Mouse (Mus musculus): ENCODE results near the gene Gm43738. TPM values are rescaled to one million over a fixed set of nuclear protein-coding genes. Genes with fewer than 3 reads are reported as not detected.

Gene Gm43738
- polyA plus RNA-seq (2012; rRNA removed) = not detected in 2 replicates

DNA sequence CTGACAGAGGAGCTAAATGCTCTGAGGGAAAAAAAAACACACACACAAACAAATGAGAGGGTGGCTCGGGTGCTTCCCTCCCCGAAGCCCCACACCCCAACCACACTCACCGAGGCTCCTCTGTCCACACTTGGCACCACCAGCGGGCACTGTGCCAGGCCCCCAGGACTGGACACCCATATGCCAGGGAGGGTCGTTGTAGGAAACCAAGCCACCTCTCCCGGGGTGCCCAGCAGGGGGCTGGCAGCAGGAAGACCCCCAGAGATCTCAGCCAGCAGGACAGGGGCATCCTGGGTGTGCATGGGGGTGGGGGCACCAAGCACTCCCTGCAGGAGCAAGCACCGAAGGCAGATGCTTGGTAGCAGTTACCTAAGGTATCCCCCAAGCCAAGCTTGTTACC is at the start of gene Gm43738:
Gene Gm43738, minus strand, starts transcription at position 289 of the 400 bp plus-strand sequence.

GRCm38 (mm10) chr3:89135958-89136357 is 35.1 kb upstream of the Gm43738 start, which contains the start of gene Pklr:
Pklr (plus strand) TSS chr3:89136142.

DNA sequence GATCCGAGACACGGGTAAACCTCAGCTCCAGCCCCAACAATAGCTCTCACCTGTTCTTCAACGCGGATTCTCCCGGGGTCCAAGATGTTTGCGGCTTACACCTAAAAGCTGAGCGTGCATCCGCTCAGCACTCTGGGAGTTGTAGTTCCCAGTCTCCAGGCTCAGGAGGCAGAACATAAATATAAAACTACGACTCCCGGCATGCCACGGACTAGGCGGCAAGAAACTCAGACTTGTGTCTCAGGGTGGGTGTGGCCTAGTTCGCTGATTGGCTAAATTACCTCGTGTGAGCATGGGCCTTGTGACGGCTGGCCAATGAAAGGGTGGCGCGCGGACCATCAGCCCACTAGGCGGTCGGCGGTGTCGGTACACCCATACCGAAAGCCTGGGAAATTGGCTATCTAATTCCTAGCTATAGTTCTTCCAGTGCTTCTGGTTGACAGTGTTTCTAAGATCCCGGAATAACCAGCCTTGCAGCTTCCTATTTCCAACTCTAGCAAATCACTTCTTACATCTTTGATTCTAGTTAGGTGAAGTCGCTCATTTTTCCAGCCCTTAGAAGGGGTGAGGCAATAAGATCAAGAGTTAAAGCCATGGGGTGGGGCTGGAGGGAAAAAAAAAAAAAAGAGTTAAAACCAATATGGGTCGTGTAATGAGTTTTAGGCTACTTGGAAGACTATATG is 1.1 kb upstream of the Gm43738 start, which contains the start of gene Fdps:
Gene Fdps, minus strand, starts transcription at position 148 of the 683 bp plus-strand sequence.

GRCm38 (mm10) chr3:89093175-89093574 is 7.7 kb downstream of the Gm43738 start, which contains the start of gene Rusc1:
Rusc1 (minus strand) TSS chr3:89093311.

Other genes with a start within 250 kb of the Gm43738 start
- 36.6 and 45.7 TPM in 2 replicates for gene Msto1, start 187.1 kb downstream of the Gm43738 start, polyA plus RNA-seq (2012; rRNA removed)
- 16.6 and 20.0 TPM in 2 replicates for gene Ash1l, start 150.5 kb downstream of the Gm43738 start, polyA plus RNA-seq (2012; rRNA removed)
- 110 and 160 TPM in 2 replicates for gene Dap3, start 149.9 kb downstream of the Gm43738 start, polyA plus RNA-seq (2012; rRNA removed)
- 29.7 and 37.9 TPM in 2 replicates for gene Rusc1, start 7.8 kb downstream of the Gm43738 start, polyA plus RNA-seq (2012; rRNA removed)
- 185 and 198 TPM in 2 replicates for gene Fdps, start 860 bp upstream of the Gm43738 start, polyA plus RNA-seq (2012; rRNA removed)
- 9.5 and 14.9 TPM in 2 replicates for gene Pklr, start 35.0 kb upstream of the Gm43738 start, polyA plus RNA-seq (2012; rRNA removed)
- 10.2 and 12.0 TPM in 2 replicates for gene Hcn3, start 59.1 kb upstream of the Gm43738 start, polyA plus RNA-seq (2012; rRNA removed)
- gene Clk2, start 63.7 kb upstream of the Gm43738 start, polyA plus RNA-seq (2012; rRNA removed) = 106 and 144 TPM in 2 replicates
- gene Scamp3, start 76.4 kb upstream of the Gm43738 start, polyA plus RNA-seq (2012; rRNA removed) = 81.7 and 94.0 TPM in 2 replicates
- 45.5 and 48.4 TPM in 2 replicates for gene Fam189b, start 82.0 kb upstream of the Gm43738 start, polyA plus RNA-seq (2012; rRNA removed)
- gene Gba, start 101.8 kb upstream of the Gm43738 start, polyA plus RNA-seq (2012; rRNA removed) = 25.4 and 39.8 TPM in 2 replicates
- 106 TPM in 2 replicates for gene Thbs3, start 114.1 kb upstream of the Gm43738 start, polyA plus RNA-seq (2012; rRNA removed)
- gene Mtx1, start 126.0 kb upstream of the Gm43738 start, polyA plus RNA-seq (2012; rRNA removed) = 176 and 193 TPM in 2 replicates
- 11.6 and 12.3 TPM in 2 replicates for gene Muc1, start 128.0 kb upstream of the Gm43738 start, polyA plus RNA-seq (2012; rRNA removed)
- gene Krtcap2, start 144.9 kb upstream of the Gm43738 start, polyA plus RNA-seq (2012; rRNA removed) = 90.0 and 92.9 TPM in 2 replicates
- gene Trim46, start 145.2 kb upstream of the Gm43738 start, polyA plus RNA-seq (2012; rRNA removed) = 20.5 and 22.4 TPM in 2 replicates
- 141 and 150 TPM in 2 replicates for gene Dpm3, start 158.3 kb upstream of the Gm43738 start, polyA plus RNA-seq (2012; rRNA removed)
- gene Slc50a1, start 169.5 kb upstream of the Gm43738 start, polyA plus RNA-seq (2012; rRNA removed) = 29.1 and 51.5 TPM in 2 replicates
- gene Efna1, start 180.0 kb upstream of the Gm43738 start, polyA plus RNA-seq (2012; rRNA removed) = 8.9 and 20.0 TPM in 2 replicates
- gene Efna3, start 221.9 kb upstream of the Gm43738 start, polyA plus RNA-seq (2012; rRNA removed) = 5.5 and 18.9 TPM in 2 replicates
- 32.7 and 40.6 TPM in 2 replicates for gene Efna4, start 236.9 kb upstream of the Gm43738 start, polyA plus RNA-seq (2012; rRNA removed)
- gene Adam15, start 248.9 kb upstream of the Gm43738 start, polyA plus RNA-seq (2012; rRNA removed) = 32.0 and 36.4 TPM in 2 replicates